Mouse (Mus musculus) thymus, adult 2 months (tissue): ENCODE data around the gene Svop.

Experiments
- CTCF ChIP-seq: fragments of 200-500 bp; IDR thresholded peaks from 2 replicates; pipeline ENCODE4 v1.5.1; 2012; ENCODE audit warnings: mild to moderate bottlenecking, control low read depth, low read length, moderate library complexity, borderline replicate concordance; ENCODE audit not compliant: control insufficient read depth, poor library complexity, insufficient read depth; ENCODE audit errors: extremely low read depth
- POLR2A ChIP-seq: fragments of 200-500 bp; IDR thresholded peaks from 2 replicates; pipeline ENCODE4 v1.6.1; 2012; ENCODE audit warnings: mild to moderate bottlenecking, low read length, control low read depth, moderate library complexity; ENCODE audit not compliant: control insufficient read depth, poor library complexity, insufficient read depth; ENCODE audit errors: extremely low read depth

DNA sequence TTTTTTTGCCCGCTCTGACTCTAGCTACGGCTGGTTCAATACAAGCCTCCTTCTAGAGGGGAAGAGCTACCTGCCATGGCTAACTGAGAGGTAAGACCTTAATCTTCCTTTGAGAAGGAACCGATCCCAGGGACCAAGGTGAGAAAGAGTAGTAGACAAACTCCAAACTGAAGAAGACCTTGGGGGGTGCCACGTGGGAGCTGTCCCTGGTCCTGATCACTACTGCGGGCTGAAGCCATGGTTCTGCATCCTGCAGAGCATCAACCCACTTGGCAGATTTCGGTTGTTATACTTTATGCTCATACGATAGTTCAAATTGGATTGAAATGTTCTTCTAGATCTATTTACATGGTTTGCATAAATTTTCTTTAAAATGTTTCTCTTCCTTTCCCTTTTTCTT, 76.2 kb downstream of the Svop start:
- TF ChIP-seq CTCF: no peak
- no peak for TF ChIP-seq POLR2A
